Mouse (Mus musculus): Measurements from ENCODE around the gene Arl6ip4. TPM values are rescaled to one million over a fixed set of nuclear protein-coding genes. Genes with fewer than 3 reads are reported as not detected.

Arl6ip4 gene
- polyA plus RNA-seq, 1 experiment from 2014 or later, result 138 TPM

DNA sequence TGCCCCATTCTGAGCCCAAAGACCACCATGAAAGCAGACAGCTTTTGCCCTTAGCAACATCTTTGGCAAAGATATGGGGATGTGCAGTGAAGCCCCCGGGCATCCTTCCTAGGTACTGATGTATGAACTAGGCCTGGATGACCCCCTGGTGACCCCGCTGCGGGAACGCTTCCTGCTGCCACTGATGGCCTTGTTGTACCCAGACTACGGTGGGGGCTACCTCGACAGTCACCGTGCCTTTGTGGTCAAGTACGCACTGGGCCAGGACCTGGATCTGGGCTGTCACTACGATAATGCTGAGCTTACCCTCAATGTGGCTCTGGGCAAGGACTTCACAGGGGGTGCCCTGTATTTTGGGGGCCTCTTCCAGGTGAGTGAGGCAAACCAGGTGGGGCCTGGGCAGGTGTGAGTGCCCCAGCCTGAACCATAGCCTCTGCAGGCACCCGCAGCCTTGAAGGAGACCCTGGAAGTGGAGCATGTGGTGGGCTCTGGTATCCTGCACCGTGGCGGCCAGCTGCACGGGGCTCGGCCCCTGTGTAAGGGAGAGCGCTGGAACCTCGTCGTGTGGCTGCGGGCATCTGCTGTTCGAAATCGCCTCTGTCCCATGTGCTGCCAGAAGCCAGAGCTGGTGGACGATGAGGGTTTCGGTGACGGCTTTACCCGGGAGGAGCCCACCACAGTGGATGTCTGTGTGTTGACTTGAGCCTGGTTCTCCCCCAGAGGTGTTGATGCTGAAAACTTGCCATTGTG is 1.4 kb upstream of the Arl6ip4 start:
- no peak for DNase-seq (ENCODE audit: low spot score)
- Histone ChIP-seq H3K9ac (ENCODE audit: low read depth, low read length) (no peak overlapping the region), H3K9me3 (ENCODE audit: control insufficient read depth, low read length) (no peaks in the 10 kb centered on the region), H3K4me2 (no peak overlapping the region), H3K27ac (ENCODE audit: low read depth, low read length) (no peak overlapping the region), H3K36me3 (ENCODE audit: control insufficient read depth, insufficient read depth, low read length) (peaks cover 10% of the 10 kb centered on the region), H3K27me3 (replicated peaks; ENCODE audit: control insufficient read depth, insufficient read depth, low read length) (no peaks in the 10 kb centered on the region), H3K4me1 (replicated peaks; ENCODE audit: control insufficient read depth, insufficient read depth, low read length) (peaks cover 25% of the 10 kb centered on the region), H3K4me3 (ENCODE audit: low read depth, low read length) (no peak overlapping the region)
- WGBS, result 94% methylated on average over 24 of the region's 24 CpGs
- no peak for ATAC-seq (replicated peaks; ENCODE audit: low FRiP score)

DNA sequence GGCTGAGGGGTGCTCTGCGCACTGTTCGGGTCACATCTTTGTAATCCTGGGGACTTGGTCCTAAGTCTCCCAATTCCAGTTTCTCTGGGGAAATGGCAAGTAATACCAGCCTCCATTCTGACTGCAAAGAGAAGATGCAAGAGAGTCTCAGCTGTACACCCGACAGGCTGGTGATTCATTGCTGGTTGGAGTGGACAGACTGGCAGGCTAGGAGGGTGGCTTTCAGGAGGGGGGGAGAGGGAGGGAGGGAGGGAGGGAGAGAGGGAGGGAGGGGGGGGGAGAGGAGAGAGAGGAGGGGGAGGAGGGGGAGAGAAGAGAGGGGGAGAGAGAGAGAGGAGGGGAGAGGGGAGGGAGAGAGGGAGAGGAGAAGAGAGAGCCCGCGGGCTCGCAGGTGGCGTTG is 358 bp upstream of the Arl6ip4 start:
- Histone ChIP-seq H3K9me3 (ENCODE audit: control insufficient read depth, low read length) (no peaks in the 10 kb centered on the region), H3K27me3 (replicated peaks; ENCODE audit: control insufficient read depth, insufficient read depth, low read length) (no peaks in the 10 kb centered on the region), H3K4me1 (replicated peaks; ENCODE audit: control insufficient read depth, insufficient read depth, low read length) (peaks cover 25% of the 10 kb centered on the region), H3K9ac (ENCODE audit: low read depth, low read length) (peak overlapping the region; percentile 98), H3K4me3 (ENCODE audit: low read depth, low read length) (peak overlapping the region; percentile 93), H3K36me3 (ENCODE audit: control insufficient read depth, insufficient read depth, low read length) (peaks cover 20% of the 10 kb centered on the region), H3K4me2 (peak overlapping the region; percentile 77), H3K27ac (ENCODE audit: low read depth, low read length) (peak overlapping the region; percentile 84)
- no peak for DNase-seq (ENCODE audit: low spot score)
- 19% methylated on average over 7 of the region's 7 CpGs for WGBS
- no peak for ATAC-seq (replicated peaks; ENCODE audit: low FRiP score)

DNA sequence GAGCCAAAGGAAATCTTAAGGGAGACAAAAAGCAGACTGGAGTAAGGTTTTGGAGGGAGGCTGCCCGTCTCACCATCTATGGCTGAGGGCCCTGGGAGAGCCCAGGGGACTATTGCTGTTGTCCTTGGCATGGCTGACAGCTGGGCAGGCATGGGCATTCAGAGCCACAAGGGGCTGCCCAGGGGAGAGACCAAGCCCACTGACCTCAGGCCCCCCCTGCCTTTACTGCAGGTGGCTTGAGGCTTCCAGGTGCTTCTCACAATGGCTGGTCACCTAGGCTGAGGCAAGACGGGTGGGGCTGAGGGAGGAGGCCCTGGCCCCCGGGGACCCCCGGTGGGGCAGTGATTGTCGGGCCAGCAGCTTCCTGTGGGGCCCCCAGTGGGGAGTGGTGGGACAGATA is 3.3 kb downstream of the Arl6ip4 start:
- DNase-seq (ENCODE audit: low spot score), result no peak
- 60% methylated on average over 5 of the region's 5 CpGs for WGBS
- H3K9me3 ChIP-seq (ENCODE audit: control insufficient read depth, low read length), result no peaks in the 10 kb centered on the region
- ATAC-seq (replicated peaks; ENCODE audit: low FRiP score), result no peak
- no peak overlapping the region for H3K4me3 ChIP-seq (ENCODE audit: low read depth, low read length)
- peaks cover 32% of the 10 kb centered on the region for H3K36me3 ChIP-seq (ENCODE audit: control insufficient read depth, insufficient read depth, low read length)
- H3K27ac ChIP-seq (ENCODE audit: low read depth, low read length), result no peak overlapping the region
- no peak overlapping the region for H3K9ac ChIP-seq (ENCODE audit: low read depth, low read length)
- no peak overlapping the region for H3K4me2 ChIP-seq
- no peaks in the 10 kb centered on the region for H3K27me3 ChIP-seq (replicated peaks; ENCODE audit: control insufficient read depth, insufficient read depth, low read length)
- H3K4me1 ChIP-seq (replicated peaks; ENCODE audit: control insufficient read depth, insufficient read depth, low read length), result peaks cover 16% of the 10 kb centered on the region

DNA sequence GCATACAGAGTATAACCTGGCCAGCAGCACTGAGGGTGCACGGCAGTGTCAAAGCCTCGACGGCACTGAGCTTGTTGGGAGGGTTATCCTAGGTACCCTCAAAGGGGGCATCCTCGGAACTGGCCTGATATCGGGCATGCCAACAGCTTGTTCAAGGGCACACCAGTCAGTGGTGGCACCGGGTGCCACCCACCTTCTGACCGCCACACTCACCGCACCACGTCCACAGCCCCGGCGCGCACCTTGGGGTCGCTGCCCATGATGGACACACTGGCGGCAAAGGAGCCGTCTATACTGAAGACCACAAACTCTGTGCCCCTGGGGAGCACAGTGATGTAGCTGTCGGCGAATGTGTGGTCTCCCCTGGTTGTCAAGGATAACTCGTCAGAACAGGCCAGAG is 6.5 kb downstream of the Arl6ip4 start:
- no peak for DNase-seq (ENCODE audit: low spot score)
- Histone ChIP-seq H3K4me1 (replicated peaks; ENCODE audit: control insufficient read depth, insufficient read depth, low read length) (no peaks in the 10 kb centered on the region; the same call in 1 of the 2 replicates), H3K9ac (ENCODE audit: low read depth, low read length) (no peak overlapping the region), H3K36me3 (ENCODE audit: control insufficient read depth, insufficient read depth, low read length) (peaks cover 36% of the 10 kb centered on the region), H3K9me3 (ENCODE audit: control insufficient read depth, low read length) (no peaks in the 10 kb centered on the region), H3K4me2 (no peak overlapping the region), H3K27me3 (replicated peaks; ENCODE audit: control insufficient read depth, insufficient read depth, low read length) (no peaks in the 10 kb centered on the region), H3K27ac (ENCODE audit: low read depth, low read length) (no peak overlapping the region), H3K4me3 (ENCODE audit: low read depth, low read length) (no peak overlapping the region)
- no peak for ATAC-seq (replicated peaks; ENCODE audit: low FRiP score)
- 88% methylated on average over 18 of the region's 18 CpGs for WGBS

DNA sequence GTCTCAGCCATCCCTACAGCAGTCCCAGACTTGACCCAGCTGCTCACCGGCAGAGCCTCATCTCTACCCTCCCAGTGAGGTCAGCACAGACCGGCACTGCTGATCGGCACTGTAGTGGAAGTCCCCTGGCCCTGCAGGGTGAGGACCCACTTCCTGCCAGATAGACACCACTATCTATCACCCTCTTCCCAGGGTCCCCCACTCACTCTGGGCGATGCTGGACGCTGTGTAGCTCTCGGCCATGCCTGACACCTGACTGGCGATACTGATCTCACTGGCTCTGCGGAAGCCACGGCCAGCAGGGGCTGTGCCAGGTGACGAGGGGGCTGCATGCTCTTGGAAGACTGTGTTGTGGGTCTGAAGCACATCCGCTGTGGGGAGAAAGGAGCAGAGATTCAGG is 9.2 kb downstream of the Arl6ip4 start:
- no peaks in the 10 kb centered on the region for H3K9me3 ChIP-seq (ENCODE audit: control insufficient read depth, low read length)
- WGBS, result 81% methylated on average over 11 of the region's 11 CpGs
- H3K4me3 ChIP-seq (ENCODE audit: low read depth, low read length), result no peak overlapping the region
- H3K36me3 ChIP-seq (ENCODE audit: control insufficient read depth, insufficient read depth, low read length), result peaks cover 36% of the 10 kb centered on the region
- no peak overlapping the region for H3K4me2 ChIP-seq
- no peak overlapping the region for H3K27ac ChIP-seq (ENCODE audit: low read depth, low read length)
- no peak for DNase-seq (ENCODE audit: low spot score)
- no peaks in the 10 kb centered on the region for H3K27me3 ChIP-seq (replicated peaks; ENCODE audit: control insufficient read depth, insufficient read depth, low read length)
- ATAC-seq (replicated peaks; ENCODE audit: low FRiP score), result no peak
- H3K9ac ChIP-seq (ENCODE audit: low read depth, low read length), result no peak overlapping the region
- H3K4me1 ChIP-seq (replicated peaks; ENCODE audit: control insufficient read depth, insufficient read depth, low read length), result no peaks in the 10 kb centered on the region

DNA sequence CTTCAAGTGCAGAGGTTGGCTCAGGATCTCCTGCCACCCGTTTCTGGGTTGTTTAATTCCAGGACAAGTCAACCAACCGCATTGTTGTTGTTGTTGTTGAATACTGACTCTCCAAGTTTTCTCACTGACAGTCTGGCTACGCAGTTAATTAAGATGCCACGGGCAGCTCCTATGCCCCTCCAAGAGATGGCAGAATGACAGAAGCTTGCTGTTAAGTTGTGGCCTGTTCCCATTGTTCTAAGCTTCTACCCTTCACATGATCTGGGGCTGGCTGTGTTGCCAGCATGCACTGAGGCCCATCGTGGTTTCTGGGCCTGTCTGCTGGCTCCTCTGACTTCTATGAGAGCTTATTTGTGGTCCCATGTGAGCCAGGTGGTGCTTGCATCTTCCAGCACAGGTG is 18.4 kb downstream of the Arl6ip4 start:
- Histone ChIP-seq H3K4me3 (ENCODE audit: low read depth, low read length) (no peak overlapping the region), H3K4me2 (no peak overlapping the region), H3K27me3 (replicated peaks; ENCODE audit: control insufficient read depth, insufficient read depth, low read length) (no peaks in the 10 kb centered on the region), H3K4me1 (replicated peaks; ENCODE audit: control insufficient read depth, insufficient read depth, low read length) (no peaks in the 10 kb centered on the region; the same call in 1 of the 2 replicates), H3K9ac (ENCODE audit: low read depth, low read length) (no peak overlapping the region), H3K27ac (ENCODE audit: low read depth, low read length) (no peak overlapping the region), H3K9me3 (ENCODE audit: control insufficient read depth, low read length) (no peaks in the 10 kb centered on the region), H3K36me3 (ENCODE audit: control insufficient read depth, insufficient read depth, low read length) (peaks cover 23% of the 10 kb centered on the region)
- ATAC-seq (replicated peaks; ENCODE audit: low FRiP score), result no peak
- no peak for DNase-seq (ENCODE audit: low spot score)
- WGBS, result 87% methylated on average over 5 of the region's 5 CpGs

DNA sequence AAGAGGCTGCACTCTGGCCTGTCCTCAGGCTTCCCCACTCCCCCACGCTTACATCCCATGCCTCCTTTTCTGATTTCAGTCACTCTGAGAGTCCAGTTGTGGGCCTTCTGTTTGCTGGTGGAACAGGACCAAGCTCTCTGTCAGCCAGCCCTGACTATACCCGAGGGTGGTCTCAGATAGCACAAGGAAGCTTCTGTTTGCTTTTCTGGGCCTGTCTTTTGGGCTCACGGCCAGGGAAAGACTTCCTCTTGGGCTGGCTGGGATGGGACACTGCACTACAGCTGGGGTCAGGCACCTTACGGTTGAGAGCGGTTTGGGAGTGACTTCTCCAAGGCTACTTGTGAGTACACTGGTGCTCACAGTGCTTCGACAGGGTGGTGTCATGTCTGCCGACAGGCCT is 22.2 kb downstream of the Arl6ip4 start:
- no peaks in the 10 kb centered on the region; the same call in 1 of the 2 replicates for H3K4me1 ChIP-seq (replicated peaks; ENCODE audit: control insufficient read depth, insufficient read depth, low read length)
- no peak overlapping the region for H3K4me3 ChIP-seq (ENCODE audit: low read depth, low read length)
- H3K9ac ChIP-seq (ENCODE audit: low read depth, low read length), result no peak overlapping the region
- no peaks in the 10 kb centered on the region for H3K9me3 ChIP-seq (ENCODE audit: control insufficient read depth, low read length)
- DNase-seq (ENCODE audit: low spot score) (no peak), ATAC-seq (replicated peaks; ENCODE audit: low FRiP score) (no peak)
- no peak overlapping the region for H3K27ac ChIP-seq (ENCODE audit: low read depth, low read length)
- H3K36me3 ChIP-seq (ENCODE audit: control insufficient read depth, insufficient read depth, low read length), result peaks cover 27% of the 10 kb centered on the region
- H3K4me2 ChIP-seq, result no peak overlapping the region
- H3K27me3 ChIP-seq (replicated peaks; ENCODE audit: control insufficient read depth, insufficient read depth, low read length), result no peaks in the 10 kb centered on the region
- 82% methylated on average over 7 of the region's 7 CpGs for whole genome bisulfite sequencing

DNA sequence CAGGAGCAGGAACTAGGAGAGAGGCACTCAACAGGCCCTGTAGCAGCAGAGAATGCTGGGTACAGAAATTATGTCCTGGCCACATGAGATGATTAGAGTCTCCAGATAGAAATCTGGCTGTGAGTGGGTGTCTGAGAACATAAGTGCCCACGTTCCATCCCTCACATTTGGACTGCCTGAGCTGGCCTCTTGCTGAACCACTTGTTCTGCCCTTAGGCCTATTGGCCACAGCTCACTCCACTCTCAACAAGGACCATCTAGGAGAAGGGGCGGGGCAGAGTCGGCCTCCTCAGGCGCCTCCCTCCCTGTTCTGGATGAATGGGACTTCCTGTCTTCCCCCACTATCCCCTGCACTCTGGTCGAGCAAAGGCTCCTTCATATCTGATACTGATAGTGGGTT is 33.1 kb downstream of the Arl6ip4 start:
- Histone ChIP-seq H3K27me3 (replicated peaks; ENCODE audit: control insufficient read depth, insufficient read depth, low read length) (no peaks in the 10 kb centered on the region), H3K9me3 (ENCODE audit: control insufficient read depth, low read length) (no peaks in the 10 kb centered on the region), H3K9ac (ENCODE audit: low read depth, low read length) (no peak overlapping the region), H3K36me3 (ENCODE audit: control insufficient read depth, insufficient read depth, low read length) (peaks cover 2% of the 10 kb centered on the region), H3K4me2 (no peak overlapping the region), H3K4me1 (replicated peaks; ENCODE audit: control insufficient read depth, insufficient read depth, low read length) (no peaks in the 10 kb centered on the region), H3K27ac (ENCODE audit: low read depth, low read length) (no peak overlapping the region), H3K4me3 (ENCODE audit: low read depth, low read length) (no peak overlapping the region)
- no peak for ATAC-seq (replicated peaks; ENCODE audit: low FRiP score)
- DNase-seq (ENCODE audit: low spot score), result no peak
- 48% methylated on average over 5 of the region's 5 CpGs for WGBS

DNA sequence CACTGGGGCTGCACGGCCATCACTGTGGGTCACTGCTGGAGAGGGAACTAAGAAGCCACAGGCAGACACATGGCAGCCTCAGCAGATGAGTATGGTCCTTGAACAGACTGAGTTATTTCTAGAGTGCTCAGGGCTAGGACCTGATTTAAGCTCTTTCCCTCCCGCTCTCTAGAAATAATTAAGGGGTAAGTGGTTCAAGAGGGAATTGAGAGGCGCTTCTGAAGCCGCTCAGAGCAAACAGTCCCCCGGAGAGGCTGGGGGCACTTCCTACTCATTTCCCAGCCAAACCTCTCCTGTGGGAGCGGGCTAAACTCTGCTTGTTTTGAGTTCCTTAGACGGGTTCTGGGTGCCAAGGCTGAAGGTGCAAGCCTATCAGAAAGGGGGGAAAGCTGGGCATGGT is 35.0 kb downstream of the Arl6ip4 start:
- Histone ChIP-seq H3K9me3 (ENCODE audit: control insufficient read depth, low read length) (no peaks in the 10 kb centered on the region), H3K9ac (ENCODE audit: low read depth, low read length) (no peak overlapping the region), H3K27ac (ENCODE audit: low read depth, low read length) (no peak overlapping the region), H3K4me3 (ENCODE audit: low read depth, low read length) (no peak overlapping the region), H3K36me3 (ENCODE audit: control insufficient read depth, insufficient read depth, low read length) (no peaks in the 10 kb centered on the region; the same call in none of the 2 replicates), H3K4me2 (no peak overlapping the region), H3K4me1 (replicated peaks; ENCODE audit: control insufficient read depth, insufficient read depth, low read length) (no peaks in the 10 kb centered on the region), H3K27me3 (replicated peaks; ENCODE audit: control insufficient read depth, insufficient read depth, low read length) (no peaks in the 10 kb centered on the region)
- no peak for ATAC-seq (replicated peaks; ENCODE audit: low FRiP score)
- 87% methylated on average over 7 of the region's 7 CpGs for WGBS
- DNase-seq (ENCODE audit: low spot score), result no peak

Measured in liver, embryonic 11.5 days (tissue).